Mouse (Mus musculus): ENCODE measurements at regions not wholly inside any gene's neighbourhood (a gene's known extent, or its start where the extent isn't known, plus 50 kb on each side); places are given as distances from the start of the nearest gene placed in this dataset.

DNA sequence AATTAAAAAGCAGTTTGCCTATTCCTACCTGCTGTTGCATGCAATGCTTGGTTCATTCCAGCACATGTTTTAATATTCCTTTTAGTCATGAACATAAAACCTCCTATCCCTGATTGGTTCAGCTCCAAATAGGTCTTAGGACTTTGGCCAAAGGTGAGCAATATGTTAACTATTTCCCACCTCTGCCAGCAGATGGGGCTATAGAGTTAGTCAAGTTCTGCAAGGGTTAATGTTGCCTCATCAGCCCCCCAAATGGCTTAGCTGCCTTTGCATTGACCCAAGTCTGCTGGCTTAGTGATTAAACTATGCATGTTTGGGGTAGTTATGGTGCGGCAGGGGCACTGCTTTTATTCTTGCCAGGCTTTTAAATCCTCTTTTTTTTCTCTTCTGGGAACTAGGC lies 62.1 kb upstream of the Arhgap24 start:
- H3K9ac ChIP-seq (ENCODE audit: low read depth, poor library complexity, severe bottlenecking), result no peak overlapping the region
- H3K9me3 ChIP-seq (replicated peaks; ENCODE audit: control insufficient read depth, insufficient read depth, low read length, poor library complexity, severe bottlenecking), result no peaks in the 10 kb centered on the region
- no peak overlapping the region for H3K4me3 ChIP-seq (ENCODE audit: low read depth, low read length)
- no peak overlapping the region for H3K27ac ChIP-seq (ENCODE audit: insufficient read depth, low read length)
- TF ChIP-seq EP300 (IDR thresholded peaks at IDR 0.05; ENCODE audit: insufficient read depth, low read depth, low read length) (no peak), CTCF (IDR thresholded peaks at IDR 0.05; ENCODE audit: low read depth, low read length) (no peak), POLR2A (IDR thresholded peaks at IDR 0.05; ENCODE audit: insufficient read depth, low read length) (no peak)
- no peaks in the 10 kb centered on the region for H3K4me1 ChIP-seq (ENCODE audit: control insufficient read depth, insufficient read depth, low read length)
- H3K27me3 ChIP-seq (ENCODE audit: control insufficient read depth, insufficient read depth, low read length, poor library complexity, severe bottlenecking), result no peaks in the 10 kb centered on the region
- no peaks in the 10 kb centered on the region for H3K36me3 ChIP-seq (ENCODE audit: control insufficient read depth, insufficient read depth, low read length, poor library complexity, severe bottlenecking)

- Histone ChIP-seq H3K4me3 (ENCODE audit: low read depth, low read length) (no peak overlapping the region), H3K9me3 (replicated peaks; ENCODE audit: control insufficient read depth, insufficient read depth, low read length, poor library complexity, severe bottlenecking) (no peaks in the 10 kb centered on the region), H3K4me1 (ENCODE audit: control insufficient read depth, insufficient read depth, low read length) (no peaks in the 10 kb centered on the region), H3K36me3 (ENCODE audit: control insufficient read depth, insufficient read depth, low read length, poor library complexity, severe bottlenecking) (no peaks in the 10 kb centered on the region), H3K27me3 (ENCODE audit: control insufficient read depth, insufficient read depth, low read length, poor library complexity, severe bottlenecking) (no peaks in the 10 kb centered on the region), H3K27ac (ENCODE audit: insufficient read depth, low read length) (no peak overlapping the region), H3K9ac (ENCODE audit: low read depth, poor library complexity, severe bottlenecking) (no peak overlapping the region)
- TF ChIP-seq EP300 (IDR thresholded peaks at IDR 0.05; ENCODE audit: insufficient read depth, low read depth, low read length) (no peak), POLR2A (IDR thresholded peaks at IDR 0.05; ENCODE audit: insufficient read depth, low read length) (no peak), CTCF (IDR thresholded peaks at IDR 0.05; ENCODE audit: low read depth, low read length) (no peak)
Observed at GRCm38 (mm10) chr5:102424636-102425242, 56.5 kb upstream of the Arhgap24 start.

DNA sequence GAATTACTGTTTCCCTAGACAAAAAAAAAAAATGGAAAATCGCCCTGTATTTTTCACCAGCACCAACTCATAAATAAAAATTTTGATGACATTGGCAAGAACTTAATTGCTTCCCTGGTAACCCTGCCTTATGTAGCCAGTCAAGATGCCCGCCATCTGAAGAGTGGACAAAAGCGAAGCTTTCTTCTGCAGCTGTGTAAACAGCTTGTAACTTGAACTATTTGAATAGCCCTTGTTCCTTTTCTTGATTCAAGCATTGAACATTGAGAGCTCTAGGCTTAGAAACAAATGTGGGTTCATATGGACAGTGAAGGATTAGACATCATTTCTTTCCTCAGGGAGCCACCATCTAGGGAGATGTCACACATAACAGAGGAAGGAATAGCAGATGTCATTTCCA lies 52.9 kb upstream of the Arhgap24 start:
- no peaks in the 10 kb centered on the region for H3K9me3 ChIP-seq (replicated peaks; ENCODE audit: control insufficient read depth, insufficient read depth, low read length, poor library complexity, severe bottlenecking)
- no peaks in the 10 kb centered on the region for H3K36me3 ChIP-seq (ENCODE audit: control insufficient read depth, insufficient read depth, low read length, poor library complexity, severe bottlenecking)
- no peak overlapping the region for H3K27ac ChIP-seq (ENCODE audit: insufficient read depth, low read length)
- H3K9ac ChIP-seq (ENCODE audit: low read depth, poor library complexity, severe bottlenecking), result no peak overlapping the region
- H3K4me1 ChIP-seq (ENCODE audit: control insufficient read depth, insufficient read depth, low read length), result no peaks in the 10 kb centered on the region
- H3K27me3 ChIP-seq (ENCODE audit: control insufficient read depth, insufficient read depth, low read length, poor library complexity, severe bottlenecking), result no peaks in the 10 kb centered on the region
- TF ChIP-seq POLR2A (IDR thresholded peaks at IDR 0.05; ENCODE audit: insufficient read depth, low read length) (no peak), EP300 (IDR thresholded peaks at IDR 0.05; ENCODE audit: insufficient read depth, low read depth, low read length) (no peak), CTCF (IDR thresholded peaks at IDR 0.05; ENCODE audit: low read depth, low read length) (no peak)
- H3K4me3 ChIP-seq (ENCODE audit: low read depth, low read length), result no peak overlapping the region

Measured in ES-Bruce4 (cell line).